Mouse (Mus musculus): ENCODE data around the gene Gm20388. TPM values are rescaled to one million over a fixed set of nuclear protein-coding genes. Genes with fewer than 3 reads are reported as not detected.

The Gm20388 gene
- total RNA-seq, 2 experiments from 2014 or later, result 2.4 to 2.6 TPM

DNA sequence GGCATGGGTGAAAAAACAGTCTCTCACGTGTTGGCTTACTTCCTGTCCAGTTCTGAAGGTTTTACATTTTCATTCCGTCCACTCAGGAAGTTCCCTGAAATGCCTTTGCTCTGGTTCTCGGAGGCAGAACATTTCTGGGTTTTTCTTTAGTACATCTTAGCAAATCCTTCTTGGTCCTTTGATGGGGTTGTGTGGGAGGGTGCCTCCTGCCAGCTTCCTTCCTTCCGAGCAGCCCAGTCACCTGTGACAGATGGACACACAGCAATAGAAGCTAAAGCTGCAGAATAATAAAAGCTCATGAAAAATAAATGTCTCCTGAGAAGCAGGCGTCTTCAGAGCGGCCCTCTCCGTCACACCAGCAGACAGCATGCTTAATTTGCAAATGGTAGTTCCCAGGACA is 4168.3 kb downstream of the Gm20388 start:
- Histone ChIP-seq H3K4me3 (no peak overlapping the region), H3K27ac (no peak overlapping the region)
- TF ChIP-seq CTCF (IDR thresholded peaks at IDR 0.05), result no peak
- intact Hi-C loops (cut with DNase I), result loop anchor here (5.0 kb wide), 1 partner anchor 153 kb away; the partner anchor contains the start of gene Galnt2
- peak in 1 of 2 experiments; percentile 35 for DNase-seq (ENCODE audit: extremely low spot score in 1 of 2, low spot score in 2 of 2)

DNA sequence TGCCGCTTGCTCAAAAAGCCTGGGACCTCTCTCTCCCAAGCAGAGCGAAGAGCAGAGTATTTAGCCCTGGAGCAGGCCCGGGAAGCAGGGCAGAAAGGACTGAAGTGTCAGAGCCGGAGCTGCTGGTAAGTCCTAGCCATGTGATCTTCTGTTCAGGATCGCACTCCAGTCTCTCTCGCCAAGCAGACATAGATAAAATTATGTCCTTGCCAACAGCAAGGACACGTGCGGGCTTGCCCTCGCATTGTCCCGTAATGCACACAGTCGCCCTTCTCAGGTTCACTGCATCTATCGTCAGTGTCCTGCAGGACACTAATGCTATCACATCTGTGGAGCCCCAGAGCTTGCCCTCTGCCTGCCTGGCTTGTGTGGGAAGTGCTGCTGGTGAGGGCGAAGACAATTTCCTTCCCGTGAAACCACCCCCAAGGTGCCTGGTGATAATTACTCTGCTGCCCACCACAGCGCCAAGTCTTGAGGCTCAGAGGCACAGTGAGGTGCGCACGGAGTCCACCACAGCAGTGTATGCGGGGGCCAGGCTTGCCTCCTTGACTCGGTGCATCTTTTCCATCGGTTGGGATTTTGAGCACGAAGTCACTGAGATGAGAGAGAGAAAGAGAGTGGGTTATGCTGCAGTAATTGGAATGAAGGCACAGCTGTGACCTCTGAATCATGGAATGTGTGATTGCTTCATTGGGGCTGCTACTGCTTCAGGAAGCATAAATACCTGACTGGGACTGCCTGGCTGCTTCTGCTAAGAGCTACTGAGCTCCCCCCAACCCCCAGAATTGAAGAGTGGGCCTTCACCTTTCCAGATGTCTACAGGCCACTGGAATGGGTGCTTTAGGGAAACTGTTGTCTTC is 4170.1 kb downstream of the Gm20388 start:
- DNase-seq (ENCODE audit: extremely low spot score in 1 of 2, low spot score in 2 of 2), result peak in 1 of 2 experiments; percentile 17
- TF ChIP-seq CTCF (IDR thresholded peaks at IDR 0.05), result no peak
- H3K4me3 ChIP-seq, result no peak overlapping the region
- no peak overlapping the region for H3K27ac ChIP-seq
- intact Hi-C loops (cut with DNase I), result no loop called here

DNA sequence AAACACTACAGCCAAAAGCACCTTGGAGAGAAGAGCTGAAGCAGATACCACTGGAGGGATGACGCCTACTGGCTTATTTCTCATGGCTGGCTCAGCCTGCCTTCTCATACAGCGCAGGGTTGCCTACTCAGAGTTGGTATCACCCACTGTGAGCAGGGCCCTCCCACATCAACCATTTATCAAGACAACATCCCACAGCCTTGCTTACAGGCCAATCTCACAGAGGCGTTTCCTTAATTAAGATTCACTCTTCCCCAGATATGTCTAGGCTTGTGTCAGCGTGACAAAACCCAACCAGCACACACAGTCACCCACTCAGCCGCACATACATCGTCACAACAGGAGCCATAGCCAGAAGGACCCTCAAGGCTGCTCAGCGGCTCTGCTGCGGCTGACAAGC is 4172.0 kb downstream of the Gm20388 start:
- intact Hi-C loops (cut with DNase I), result loop anchor here (1.0 to 2.0 kb wide), 2 partner anchors 100 to 211 kb away; no protein-coding TSS in a partner anchor
- H3K27ac ChIP-seq, result no peak overlapping the region
- no peak for TF ChIP-seq CTCF (IDR thresholded peaks at IDR 0.05)
- H3K4me3 ChIP-seq, result no peak overlapping the region
- peak; percentile 24 to 35 for DNase-seq (ENCODE audit: extremely low spot score in 1 of 2, low spot score in 2 of 2)

DNA sequence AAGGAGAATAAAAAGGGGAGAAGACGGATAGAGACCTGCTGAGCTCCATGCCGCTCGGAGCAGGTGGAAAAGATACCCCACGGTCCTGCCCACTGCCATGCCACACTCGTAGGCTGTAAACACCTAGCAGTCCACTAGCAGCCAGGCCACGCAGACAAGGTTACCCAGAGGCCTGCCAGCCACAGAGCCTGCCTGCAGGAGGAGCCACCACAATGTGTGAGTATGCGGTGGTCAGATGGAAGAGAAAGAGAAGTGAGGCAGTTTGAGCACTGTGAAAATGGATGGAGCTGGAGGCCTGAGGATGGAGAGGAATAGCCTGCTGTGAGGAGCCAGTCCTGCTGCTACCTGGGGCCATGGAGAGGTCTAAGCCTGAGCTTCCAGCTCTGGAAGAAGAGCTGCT is 4173.0 kb downstream of the Gm20388 start:
- no peak for DNase-seq (ENCODE audit: extremely low spot score in 1 of 2, low spot score in 2 of 2)
- H3K4me3 ChIP-seq, result no peak overlapping the region
- no peak; the same call in 1 of the 2 replicates for TF ChIP-seq CTCF (IDR thresholded peaks at IDR 0.05)
- intact Hi-C loops (cut with DNase I), result loop anchor here (2.0 kb wide), 1 partner anchor 99 kb away; no protein-coding TSS in a partner anchor
- H3K27ac ChIP-seq, result no peak overlapping the region

DNA sequence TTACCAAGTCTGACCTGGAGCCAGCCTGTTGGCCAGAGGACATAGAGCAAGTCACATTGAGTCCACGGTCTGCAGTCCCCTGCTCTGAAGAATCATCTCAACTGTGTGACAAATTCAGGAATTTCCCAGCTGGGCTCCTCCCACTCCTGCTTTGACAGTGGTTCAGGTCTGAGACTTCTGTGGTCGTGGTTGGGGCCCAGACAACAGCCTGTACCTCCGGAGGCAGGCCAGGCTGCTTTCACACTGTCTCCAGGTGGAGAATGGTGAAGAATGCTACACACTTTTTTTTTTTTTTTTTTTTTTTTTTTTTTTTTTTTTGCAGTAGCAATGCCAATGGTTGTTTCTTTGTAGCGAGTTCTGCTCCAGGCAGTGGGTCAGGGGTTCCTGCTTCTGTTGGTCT is 4175.0 kb downstream of the Gm20388 start:
- intact Hi-C loops (cut with DNase I), result no loop called here
- DNase-seq (ENCODE audit: extremely low spot score in 1 of 2, low spot score in 2 of 2), result no peak
- Histone ChIP-seq H3K4me3 (no peak overlapping the region), H3K27ac (no peak overlapping the region)
- TF ChIP-seq CTCF (IDR thresholded peaks at IDR 0.05), result no peak

DNA sequence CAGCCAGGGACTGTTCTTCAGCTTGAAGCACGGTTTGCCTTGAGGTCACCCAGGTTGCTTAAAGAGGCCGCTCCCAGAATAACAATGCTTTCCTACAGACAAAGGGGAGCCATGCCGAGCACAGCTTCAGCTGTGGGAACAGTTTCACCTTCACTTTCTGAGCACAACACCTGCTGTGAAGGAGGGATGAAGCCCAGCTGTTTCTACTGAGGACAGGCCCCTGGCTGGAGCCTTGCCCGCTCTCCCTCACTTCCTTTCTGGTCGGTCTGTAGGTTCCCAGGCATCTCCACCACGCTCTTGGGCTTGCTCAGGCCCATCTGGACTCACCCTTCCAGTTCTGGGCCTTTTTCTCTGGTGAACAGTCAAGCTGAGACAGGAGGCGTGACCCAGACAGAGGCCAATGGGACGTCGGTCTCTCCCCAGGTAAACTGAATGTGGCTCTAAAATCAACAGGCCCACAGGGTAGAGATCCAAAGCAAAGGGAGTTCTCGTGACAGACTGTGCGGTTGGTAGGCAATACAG is 4177.5 kb downstream of the Gm20388 start:
- DNase-seq (ENCODE audit: extremely low spot score in 1 of 2, low spot score in 2 of 2), result no peak
- intact Hi-C loops (cut with DNase I), result no loop called here
- Histone ChIP-seq H3K4me3 (no peak overlapping the region), H3K27ac (no peak overlapping the region)
- no peak for TF ChIP-seq CTCF (IDR thresholded peaks at IDR 0.05)

DNA sequence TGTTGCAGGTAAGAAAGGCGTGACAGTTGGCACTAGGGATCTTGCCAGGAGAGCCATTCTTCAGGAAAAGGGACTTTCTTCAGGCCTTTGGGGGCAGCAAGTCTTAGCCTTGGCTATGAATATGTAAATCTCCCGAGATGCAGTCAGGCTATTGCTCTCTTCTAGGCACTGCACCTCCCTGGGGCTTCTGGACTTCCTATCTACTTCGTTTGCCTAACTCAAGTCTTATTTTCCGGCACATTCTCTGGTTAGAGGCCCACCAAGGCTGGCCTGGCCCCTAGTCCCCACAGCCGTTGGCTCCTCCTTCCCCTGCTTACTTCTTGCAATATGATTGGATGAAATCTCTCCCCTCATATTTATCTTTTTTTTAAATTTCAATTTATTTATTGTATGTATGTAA is 4178.4 kb downstream of the Gm20388 start:
- DNase-seq (ENCODE audit: extremely low spot score in 1 of 2, low spot score in 2 of 2), result no peak

DNA sequence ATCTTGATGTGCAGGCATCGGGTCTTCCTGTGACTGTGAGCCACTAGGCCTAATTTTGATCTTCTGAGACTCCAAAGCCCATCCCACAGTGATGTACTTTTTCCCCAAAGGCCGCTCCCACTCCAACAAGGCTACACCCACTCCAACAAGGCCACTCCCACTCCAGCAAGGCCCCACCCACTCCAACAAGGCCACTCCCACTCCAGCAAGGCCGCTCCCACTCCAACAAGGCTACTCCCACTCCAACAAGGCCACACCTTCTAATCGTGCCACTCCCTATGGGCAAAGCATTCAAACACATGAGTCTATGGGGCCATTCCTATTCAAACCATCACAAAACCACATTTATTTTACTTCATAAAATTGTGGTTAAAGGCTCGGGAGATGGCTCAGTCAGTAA is 4179.8 kb downstream of the Gm20388 start:
- TF ChIP-seq CTCF (IDR thresholded peaks at IDR 0.05), result no peak
- no peak for DNase-seq (ENCODE audit: extremely low spot score in 1 of 2, low spot score in 2 of 2)
- intact Hi-C loops (cut with DNase I), result no loop called here
- Histone ChIP-seq H3K27ac (no peak overlapping the region), H3K4me3 (no peak overlapping the region)

More for the DNA sequence above, 4178.4 kb downstream of the Gm20388 start:
- no peak for TF ChIP-seq CTCF (IDR thresholded peaks at IDR 0.05)
- Histone ChIP-seq H3K4me3 (no peak overlapping the region), H3K27ac (no peak overlapping the region)
- intact Hi-C loops (cut with DNase I), result no loop called here

DNA sequence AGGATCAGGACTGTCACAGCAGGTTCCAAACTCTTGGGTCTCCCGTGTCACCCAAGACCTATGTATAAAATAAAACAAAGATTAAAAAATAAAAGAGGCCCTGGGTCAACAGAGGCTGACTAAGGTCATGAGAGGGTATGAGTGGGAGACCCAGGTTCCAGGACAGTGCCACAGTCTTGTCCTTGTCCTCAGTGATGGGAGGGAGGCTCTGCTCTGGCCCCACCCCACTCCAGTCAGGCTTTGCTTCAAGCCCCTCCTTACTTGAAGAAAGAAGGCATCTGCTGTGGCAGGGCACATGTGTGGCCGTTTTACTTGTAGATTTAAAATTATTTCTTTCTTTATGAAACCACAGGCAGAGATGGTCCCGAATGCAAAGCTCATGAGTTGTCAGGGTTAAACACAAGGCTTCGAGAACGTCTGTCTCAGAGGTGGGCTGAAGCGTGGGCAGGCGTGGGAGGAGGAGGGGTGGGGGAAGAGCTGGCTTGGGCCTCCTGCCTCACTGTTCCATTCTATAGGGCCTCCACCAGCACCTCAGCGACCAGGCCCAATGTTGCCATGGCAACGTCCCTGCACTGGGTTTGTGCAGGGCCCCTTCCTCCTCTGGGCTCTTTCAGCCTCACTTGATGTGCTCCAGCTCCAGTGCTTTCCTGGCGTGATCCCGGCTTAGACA is 4188.4 kb downstream of the Gm20388 start:
- no peak for TF ChIP-seq CTCF (IDR thresholded peaks at IDR 0.05)
- DNase-seq (ENCODE audit: extremely low spot score in 1 of 2, low spot score in 2 of 2), result peak; percentile 27 to 29
- Histone ChIP-seq H3K27ac (no peak overlapping the region), H3K4me3 (no peak overlapping the region)
- intact Hi-C loops (cut with DNase I), result no loop called here

DNA sequence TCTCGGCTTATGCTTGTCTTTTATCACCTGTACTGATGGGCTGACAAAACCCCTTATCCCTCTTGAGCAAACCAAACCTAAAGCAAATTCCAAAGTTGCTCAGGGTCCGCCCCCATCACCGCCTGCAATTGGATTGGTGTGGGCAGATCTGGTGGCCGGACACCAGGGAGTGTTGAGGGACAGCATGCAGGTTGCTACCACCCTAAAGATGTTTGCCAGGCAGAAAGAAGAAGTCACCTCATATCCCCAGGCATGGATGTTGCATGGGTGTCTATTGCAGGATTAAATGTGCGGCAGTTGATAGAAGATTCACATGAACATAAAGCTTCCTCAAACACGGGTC is 4189.0 kb downstream of the Gm20388 start:
- intact Hi-C loops (cut with DNase I), result no loop called here
- no peak overlapping the region for H3K27ac ChIP-seq
- no peak overlapping the region for H3K4me3 ChIP-seq
- no peak for TF ChIP-seq CTCF (IDR thresholded peaks at IDR 0.05)
- DNase-seq (ENCODE audit: extremely low spot score in 1 of 2, low spot score in 2 of 2), result no peak

DNA sequence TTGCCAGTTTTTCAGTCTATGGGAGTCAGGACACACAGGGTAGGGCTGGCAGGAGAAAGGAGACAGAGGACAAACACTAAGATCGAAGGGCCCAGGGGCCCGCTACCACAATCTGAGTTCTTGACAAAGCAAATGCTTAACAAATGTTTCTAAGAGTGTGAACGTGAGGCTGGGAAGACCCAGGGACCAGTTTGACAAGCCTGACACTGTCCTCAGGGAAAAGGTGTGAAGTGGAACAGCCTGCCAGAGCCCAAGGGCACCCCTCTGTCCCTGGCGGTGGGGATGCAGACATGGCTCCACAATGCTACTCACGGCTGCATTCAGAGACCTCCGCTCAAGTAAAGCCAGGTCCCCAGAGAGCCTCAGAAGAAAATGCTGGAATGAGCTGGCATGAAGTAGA is 4195.2 kb downstream of the Gm20388 start:
- TF ChIP-seq CTCF (IDR thresholded peaks at IDR 0.05), result no peak
- DNase-seq (ENCODE audit: extremely low spot score in 1 of 2, low spot score in 2 of 2), result no peak
- no peak overlapping the region for H3K27ac ChIP-seq
- H3K4me3 ChIP-seq, result no peak overlapping the region
- intact Hi-C loops (cut with DNase I), result no loop called here
